Comparison of ENCODE assay signal across 21 mouse cellular contexts in genomic region chr3:108050493-108050892, GRCm38 (mm10). TPM values are rescaled to one million over a fixed set of nuclear protein-coding genes. Genes with fewer than 3 reads are reported as not detected.
"Had no signal": no experiment of that assay in that cellular context is flagged by ENCODE, and none has a peak within 500 bp of the region (broad histone marks: within the 10 kb centered on the region; RNA-seq: fewer than 3 reads in every experiment).

No protein-coding gene starts in this region.

- H3K27ac ChIP-seq: liver, embryonic 14.5 days; macrophage; midbrain, embryonic 13.5 days; midbrain, embryonic 15.5 days; neural tube, embryonic 13.5 days; neural tube, embryonic 15.5 days had no signal

- ATAC-seq: midbrain, embryonic 13.5 days; midbrain, embryonic 15.5 days had no signal

- H3K4me3 ChIP-seq: megakaryocyte, embryonic 14.5 days; midbrain, embryonic 13.5 days; midbrain, embryonic 15.5 days; myocyte; neural tube, embryonic 13.5 days; neural tube, embryonic 15.5 days had no signal

- DNase-seq: lung, adult 18-20 months; lung, embryonic 14.5 days; lung, postnatal 14 days; lung, postnatal 36 days; retina, postnatal 1 day; right cerebral cortex, adult 18-20 months; right cerebral cortex, postnatal 25 days; right cerebral cortex, postnatal 4 days; spleen, adult 18-20 months; thymus, adult 18-20 months; thymus, postnatal 14 days; thymus, postnatal 36 days had no signal

- H3K4me1 ChIP-seq: midbrain, embryonic 13.5 days; midbrain, embryonic 15.5 days; neural tube, embryonic 13.5 days; neural tube, embryonic 15.5 days had no signal

RNA-seq across cellular contexts. Expression of gene Gnat2, which starts 42.1 kb away (rescaled TPM):
- total RNA-seq: midbrain, postnatal 0 days had no signal
- polyA plus RNA-seq: macrophage had no signal
